Mouse (Mus musculus) hindbrain, embryonic 13.5 days (tissue): ENCODE measurements around the gene Myo1h. TPM values are rescaled to one million over a fixed set of nuclear protein-coding genes. Genes with fewer than 3 reads are reported as not detected.
A peak's percentile ranks its signal among the peaks of the same experiment; 100 is the strongest.

Source experiments
- ATAC-seq: fragments of 200-750 bp; cut with Nextera tagmentation; 2 replicates; pipeline ENCODE4 v1.8.0; 2017; ENCODE audit warnings: moderate TSS enrichment; ENCODE audit not compliant: low FRiP score
- H3K27ac ChIP-seq: fragments of 300-500 bp; sonication (generic); 2 replicates; pipeline ENCODE4 v1.5.1; 2015; ENCODE audit warnings: inconsistent platforms, mild to moderate bottlenecking, moderate library complexity
- H3K27me3 ChIP-seq: fragments of 300-500 bp; sonication (generic); 2 replicates; pipeline ENCODE4 v1.6.1; 2015; ENCODE audit warnings: mild to moderate bottlenecking, inconsistent platforms
- H3K36me3 ChIP-seq: fragments of 300-500 bp; sonication (generic); 2 replicates; pipeline ENCODE4 v1.6.1; 2015; ENCODE audit warnings: mild to moderate bottlenecking, inconsistent platforms
- H3K4me1 ChIP-seq: fragments of 300-500 bp; sonication (generic); replicated peaks from 2 replicates; pipeline ENCODE4 v1.6.1; 2015; ENCODE audit warnings: inconsistent platforms
- H3K4me2 ChIP-seq: fragments of 300-500 bp; sonication (generic); 2 replicates; pipeline ENCODE4 v1.6.1; 2015; ENCODE audit warnings: inconsistent platforms, mild to moderate bottlenecking, moderate library complexity
- H3K4me3 ChIP-seq: fragments of 300-500 bp; sonication (generic); 2 replicates; pipeline ENCODE4 v1.5.1; 2015; ENCODE audit warnings: mild to moderate bottlenecking, inconsistent platforms
- H3K9ac ChIP-seq: fragments of 300-500 bp; sonication (generic); 2 replicates; pipeline ENCODE4 v1.6.1; 2015; ENCODE audit warnings: mild to moderate bottlenecking, inconsistent platforms
- H3K9me3 ChIP-seq: fragments of 300-500 bp; sonication (generic); 2 replicates; pipeline ENCODE4 v1.6.1; 2016; ENCODE audit warnings: inconsistent platforms
- WGBS: fragments of 180-500 bp; shearing (Covaris S2); methylation state at CpG from one replicate; pipeline ENCODE4 v1.1.7; 2015; 5-methylcytosine and 5-hydroxymethylcytosine counted together
- polyA plus RNA-seq: library from polyadenylated mRNA; unstranded; fragments of >200 nt; fragmentation: Nextera tagmentation; extraction: Ambion mirVana; gene quantifications from 2 replicates; pipeline ENCODE4 v1.2.1, GENCODE M21; 2015

Gene Myo1h
- polyA plus RNA-seq, 1 experiment from 2014 or later: 0.93 TPM

- WGBS: 84% methylated on average over 10 of the region's 10 CpGs
- H3K9me3 ChIP-seq: no peaks in the 10 kb centered on the region
Observed at GRCm38 (mm10) chr5:114347005-114347404, 58.0 kb downstream of the Myo1h start.

GRCm38 (mm10) chr5:114351490-114351889, 62.5 kb downstream of the Myo1h start:
- Histone ChIP-seq H3K4me1 (0 out of 2 replicates have a peak, but pooled peaks cover under 1% of the 10 kb centered on the region), H3K27ac (no peak overlapping the region), H3K4me2 (no peak overlapping the region), H3K4me3 (no peak overlapping the region), H3K9me3 (no peaks in the 10 kb centered on the region), H3K27me3 (peaks cover 4% of the 10 kb centered on the region; the same call in 1 of the 2 replicates), H3K36me3 (no peaks in the 10 kb centered on the region), H3K9ac (no peak overlapping the region)
- ATAC-seq: no peak
- WGBS: 61% methylated on average over 10 of the region's 10 CpGs

More at GRCm38 (mm10) chr5:114347005-114347404, 58.0 kb downstream of the Myo1h start:
- H3K36me3 ChIP-seq: no peaks in the 10 kb centered on the region
- no peak overlapping the region for H3K4me2 ChIP-seq
- no peak for ATAC-seq
- no peak overlapping the region for H3K27ac ChIP-seq
- peaks cover 1% of the 10 kb centered on the region; the same call in 1 of the 2 replicates for H3K27me3 ChIP-seq
- H3K4me3 ChIP-seq: no peak overlapping the region
- H3K9ac ChIP-seq: no peak overlapping the region
- H3K4me1 ChIP-seq: no peaks in the 10 kb centered on the region

- Histone ChIP-seq H3K4me1 (peaks cover 22% of the 10 kb centered on the region), H3K27ac (no peak overlapping the region), H3K4me3 (no peak overlapping the region), H3K9me3 (no peaks in the 10 kb centered on the region), H3K36me3 (peaks cover 20% of the 10 kb centered on the region), H3K27me3 (peaks cover 4% of the 10 kb centered on the region; the same call in 1 of the 2 replicates), H3K9ac (no peak overlapping the region), H3K4me2 (no peak overlapping the region; the same call in 1 of the 2 replicates)
- peak; percentile 28; the same call in 1 of the 2 replicates for ATAC-seq
- 27% methylated on average over 7 of the region's 7 CpGs for WGBS
Observed at GRCm38 (mm10) chr5:114356250-114356935, 67.4 kb downstream of the Myo1h start.

- peaks cover 22% of the 10 kb centered on the region for H3K4me1 ChIP-seq
- no peak overlapping the region for H3K9ac ChIP-seq
- WGBS: 54% methylated on average over 23 of the region's 23 CpGs
- peak overlapping the region; percentile 18; the same call in 1 of the 2 replicates for H3K27ac ChIP-seq
- H3K9me3 ChIP-seq: no peaks in the 10 kb centered on the region
- peak; percentile 69 for ATAC-seq
- H3K36me3 ChIP-seq: peaks cover 27% of the 10 kb centered on the region
- H3K27me3 ChIP-seq: peaks cover 2% of the 10 kb centered on the region; the same call in 1 of the 2 replicates
- H3K4me2 ChIP-seq: no peak overlapping the region; the same call in 1 of the 2 replicates
- no peak overlapping the region for H3K4me3 ChIP-seq
Observed at GRCm38 (mm10) chr5:114356936-114357751, 68.2 kb downstream of the Myo1h start.

GRCm38 (mm10) chr5:114358833-114359232, 69.9 kb downstream of the Myo1h start:
- no peak overlapping the region for H3K27ac ChIP-seq
- ATAC-seq: no peak

GRCm38 (mm10) chr5:114359586-114359985, 70.6 kb downstream of the Myo1h start:
- 73% methylated on average over 8 of the region's 8 CpGs for WGBS

More at GRCm38 (mm10) chr5:114358833-114359232, 69.9 kb downstream of the Myo1h start:
- Histone ChIP-seq H3K9me3 (no peaks in the 10 kb centered on the region), H3K9ac (0 out of 2 replicates have a peak overlapping the region, but pooled peaks have one; percentile 1), H3K36me3 (peaks cover 44% of the 10 kb centered on the region), H3K27me3 (no peaks in the 10 kb centered on the region), H3K4me2 (no peak overlapping the region), H3K4me3 (no peak overlapping the region), H3K4me1 (peaks cover 22% of the 10 kb centered on the region)
- WGBS: 71% methylated on average over 10 of the region's 10 CpGs

GRCm38 (mm10) chr5:114360968-114361367, 72.0 kb downstream of the Myo1h start:
- no peak for ATAC-seq
- Histone ChIP-seq H3K9ac (no peak overlapping the region), H3K4me2 (no peak overlapping the region), H3K36me3 (peaks cover 65% of the 10 kb centered on the region), H3K9me3 (no peaks in the 10 kb centered on the region), H3K4me1 (peaks cover 22% of the 10 kb centered on the region), H3K4me3 (no peak overlapping the region), H3K27me3 (no peaks in the 10 kb centered on the region), H3K27ac (no peak overlapping the region)
- 84% methylated on average over 15 of the region's 15 CpGs for WGBS

More at GRCm38 (mm10) chr5:114359586-114359985, 70.6 kb downstream of the Myo1h start:
- Histone ChIP-seq H3K4me3 (no peak overlapping the region), H3K27ac (no peak overlapping the region; the same call in 1 of the 2 replicates), H3K4me1 (peaks cover 22% of the 10 kb centered on the region), H3K4me2 (no peak overlapping the region), H3K27me3 (no peaks in the 10 kb centered on the region), H3K9me3 (no peaks in the 10 kb centered on the region), H3K9ac (no peak overlapping the region), H3K36me3 (peaks cover 51% of the 10 kb centered on the region)
- ATAC-seq: no peak

- Histone ChIP-seq H3K36me3 (peaks cover 100% of the 10 kb centered on the region), H3K4me3 (no peak overlapping the region), H3K9ac (no peak overlapping the region), H3K4me2 (no peak overlapping the region), H3K4me1 (peaks cover 9% of the 10 kb centered on the region), H3K9me3 (no peaks in the 10 kb centered on the region), H3K27me3 (no peaks in the 10 kb centered on the region), H3K27ac (no peak overlapping the region)
- WGBS: 93% methylated on average over 23 of the region's 23 CpGs
- ATAC-seq: no peak
Observed at GRCm38 (mm10) chr5:114365043-114365752, 76.2 kb downstream of the Myo1h start.

- no peak for ATAC-seq
- no peaks in the 10 kb centered on the region for H3K27me3 ChIP-seq
- H3K4me2 ChIP-seq: no peak overlapping the region
- peaks cover 100% of the 10 kb centered on the region for H3K36me3 ChIP-seq
- no peak overlapping the region for H3K4me3 ChIP-seq
- no peak overlapping the region for H3K27ac ChIP-seq
- peaks cover 38% of the 10 kb centered on the region for H3K4me1 ChIP-seq
- no peak overlapping the region for H3K9ac ChIP-seq
- WGBS: 94% methylated on average over 13 of the region's 14 CpGs
- no peaks in the 10 kb centered on the region for H3K9me3 ChIP-seq
Observed at GRCm38 (mm10) chr5:114368121-114368520, 79.2 kb downstream of the Myo1h start.

- WGBS: 89% methylated on average over 16 of the region's 16 CpGs
- Histone ChIP-seq H3K4me3 (no peak overlapping the region), H3K27ac (no peak overlapping the region), H3K27me3 (no peaks in the 10 kb centered on the region), H3K9me3 (no peaks in the 10 kb centered on the region), H3K4me1 (peaks cover 43% of the 10 kb centered on the region), H3K36me3 (peaks cover 100% of the 10 kb centered on the region), H3K9ac (no peak overlapping the region), H3K4me2 (no peak overlapping the region)
- no peak for ATAC-seq
Observed at GRCm38 (mm10) chr5:114368803-114369496, 80.0 kb downstream of the Myo1h start.

- no peaks in the 10 kb centered on the region for H3K9me3 ChIP-seq
- no peak for ATAC-seq
- H3K9ac ChIP-seq: no peak overlapping the region
- peaks cover 51% of the 10 kb centered on the region for H3K4me1 ChIP-seq
- H3K36me3 ChIP-seq: peaks cover 100% of the 10 kb centered on the region
- 91% methylated on average over 9 of the region's 9 CpGs for WGBS
- H3K27me3 ChIP-seq: no peaks in the 10 kb centered on the region
- H3K27ac ChIP-seq: peak overlapping the region; percentile 73
- no peak overlapping the region for H3K4me3 ChIP-seq
- H3K4me2 ChIP-seq: no peak overlapping the region
Observed at GRCm38 (mm10) chr5:114369921-114370320, 81.0 kb downstream of the Myo1h start.
